Mouse (Mus musculus) intestine, embryonic 14.5 days (tissue): Measurements from ENCODE around the gene Macf1. TPM values are rescaled to one million over a fixed set of nuclear protein-coding genes. Genes with fewer than 3 reads are reported as not detected.

Experiments
- ATAC-seq: fragments of 200-750 bp; cut with Nextera tagmentation; replicated peaks from 2 replicates; pipeline ENCODE4 v1.8.0; 2017; ENCODE audit warnings: low read depth, moderate number of reproducible peaks, moderate TSS enrichment, moderate library complexity; ENCODE audit not compliant: low FRiP score, low TSS enrichment
- DNase-seq: peaks from one replicate; pipeline ENCODE4 v3.0.0-alpha.2; 2018; ENCODE audit warnings: low spot score
- H3K27ac ChIP-seq: fragments of 300-500 bp; sonication (generic); 2 replicates; pipeline ENCODE4 v1.5.1; 2014; ENCODE audit warnings: low read depth, mild to moderate bottlenecking, control low read depth
- H3K27me3 ChIP-seq: fragments of 300-500 bp; sonication (generic); replicated peaks from 2 replicates; pipeline ENCODE4 v1.6.1; 2014; ENCODE audit warnings: low read length, control low read depth; ENCODE audit not compliant: control insufficient read depth, insufficient read depth
- H3K36me3 ChIP-seq: fragments of 300-500 bp; sonication (generic); 2 replicates; pipeline ENCODE4 v1.6.1; 2014; ENCODE audit warnings: low read length, control low read depth; ENCODE audit not compliant: control insufficient read depth, insufficient read depth
- H3K4me1 ChIP-seq: fragments of 300-500 bp; sonication (generic); replicated peaks from 2 replicates; pipeline ENCODE4 v1.6.1; 2014; ENCODE audit warnings: low read length, control low read depth, mixed read lengths; ENCODE audit not compliant: control insufficient read depth, insufficient read depth
- H3K4me2 ChIP-seq: fragments of 300-500 bp; sonication (generic); 2 replicates; pipeline ENCODE4 v1.6.1; 2014; ENCODE audit warnings: low read length
- H3K4me3 ChIP-seq: fragments of 300-500 bp; sonication (generic); 2 replicates; pipeline ENCODE4 v1.5.1; 2014; ENCODE audit warnings: low read depth, low read length, control low read depth, mixed read lengths
- H3K9ac ChIP-seq: fragments of 300-500 bp; sonication (generic); 2 replicates; pipeline ENCODE4 v1.6.1; 2014; ENCODE audit warnings: mild to moderate bottlenecking, low read length
- H3K9me3 ChIP-seq: fragments of 300-500 bp; sonication (generic); 2 replicates; pipeline ENCODE4 v1.6.1; 2016; ENCODE audit warnings: low read length, control low read depth; ENCODE audit not compliant: control insufficient read depth
- WGBS: fragments of 180-500 bp; shearing (Covaris S2); extraction: QIAGEN DNeasy Blood & Tissue Kit; methylation state at CpG from one replicate; pipeline ENCODE4 v1.1.7; 2014; 5-methylcytosine and 5-hydroxymethylcytosine counted together
- polyA plus RNA-seq: library from polyadenylated mRNA; unstranded; fragments of >200 nt; fragmentation: Nextera tagmentation; extraction: Ambion mirVana; gene quantifications from 2 replicates; pipeline ENCODE4 v1.2.1, GENCODE M21; 2014

Gene Macf1
- polyA plus RNA-seq, 1 experiment from 2014 or later = 64.7 TPM

DNA sequence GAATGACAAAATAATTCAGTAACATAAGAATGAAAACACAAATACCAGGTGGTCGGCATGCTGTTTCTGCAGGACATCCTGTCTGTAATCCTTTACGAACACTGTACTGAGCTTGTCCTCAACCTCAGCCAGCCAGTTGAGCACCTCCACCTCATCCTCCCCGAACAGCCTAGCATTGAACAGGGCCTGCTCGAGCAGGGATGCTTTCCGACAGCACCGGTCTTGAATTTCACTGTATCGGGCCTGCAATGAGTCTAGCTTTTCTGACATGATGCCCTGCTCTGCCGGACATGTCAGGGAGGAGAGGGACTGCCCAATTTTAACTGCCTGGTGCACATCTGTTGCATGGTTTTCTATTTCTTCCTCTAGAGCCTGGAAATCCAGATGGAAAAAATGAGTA, 287.1 kb downstream of the Macf1 start:
- Histone ChIP-seq H3K4me1 (no peaks in the 10 kb centered on the region), H3K4me2 (no peak overlapping the region), H3K9ac (no peak overlapping the region), H3K27ac (no peak overlapping the region), H3K36me3 (peaks cover 96% of the 10 kb centered on the region), H3K27me3 (no peaks in the 10 kb centered on the region), H3K4me3 (no peak overlapping the region), H3K9me3 (no peaks in the 10 kb centered on the region)
- no peak for ATAC-seq
- 93% methylated on average over 8 of the region's 8 CpGs for WGBS
- DNase-seq = peak; percentile 4

DNA sequence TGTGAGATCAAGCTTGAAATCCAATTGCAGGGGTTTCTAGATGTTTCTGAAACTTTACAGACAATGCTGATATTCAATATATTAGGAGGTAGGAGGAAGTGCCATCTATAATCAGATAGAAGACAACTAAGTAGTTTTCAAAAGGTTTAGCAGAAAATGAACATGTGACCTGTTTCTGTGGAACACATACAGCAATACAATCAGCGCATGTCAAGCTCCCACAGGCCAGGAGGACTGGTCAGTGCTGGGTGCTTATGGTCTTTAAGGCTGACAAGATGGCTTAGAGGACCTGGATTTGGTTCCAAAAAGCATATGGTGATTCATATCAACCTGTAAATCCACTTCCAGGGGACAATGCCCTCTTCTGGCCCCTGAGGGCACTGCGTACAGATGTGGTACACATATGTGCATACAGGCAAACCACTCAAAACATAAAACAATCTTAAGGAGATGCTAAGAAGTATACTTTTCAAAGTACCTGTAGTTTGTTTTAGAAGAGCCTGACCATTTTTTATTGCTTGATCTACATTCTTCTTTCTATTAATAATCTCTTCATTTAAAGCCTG, 288.6 kb downstream of the Macf1 start:
- Histone ChIP-seq H3K36me3 (peaks cover 98% of the 10 kb centered on the region), H3K4me3 (no peak overlapping the region), H3K4me2 (no peak overlapping the region), H3K4me1 (no peaks in the 10 kb centered on the region), H3K27me3 (no peaks in the 10 kb centered on the region), H3K9ac (no peak overlapping the region), H3K9me3 (no peaks in the 10 kb centered on the region), H3K27ac (no peak overlapping the region)
- ATAC-seq (no peak), DNase-seq (peak; percentile 49)
- 97% methylated on average over 2 of the region's 2 CpGs for WGBS

DNA sequence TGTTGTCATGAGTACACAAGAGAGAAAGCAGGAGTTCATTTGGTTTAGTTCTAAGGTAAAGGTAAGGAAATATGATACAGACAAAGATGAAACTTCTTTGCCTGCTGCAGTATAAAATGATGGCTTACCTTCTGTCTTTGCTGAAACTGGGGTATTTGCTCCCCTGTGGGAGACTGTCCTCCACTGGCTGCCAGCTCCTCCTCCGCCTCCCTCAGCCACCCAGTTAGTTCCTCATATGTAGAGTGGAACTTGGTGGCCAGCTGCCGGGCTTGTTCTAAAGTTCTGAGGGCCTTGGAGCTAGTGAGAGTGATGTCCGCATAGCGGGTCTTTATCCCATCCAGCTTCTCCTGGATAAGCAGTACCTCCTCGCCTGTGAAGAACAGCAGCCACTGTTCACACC, 289.3 kb downstream of the Macf1 start:
- 91% methylated on average over 5 of the region's 5 CpGs for WGBS
- H3K36me3 ChIP-seq = peaks cover 99% of the 10 kb centered on the region
- no peak overlapping the region for H3K27ac ChIP-seq
- no peak overlapping the region for H3K4me2 ChIP-seq
- H3K9ac ChIP-seq = no peak overlapping the region
- H3K4me3 ChIP-seq = no peak overlapping the region
- no peak for ATAC-seq
- peak; percentile 20 for DNase-seq
- H3K4me1 ChIP-seq = no peaks in the 10 kb centered on the region
- no peaks in the 10 kb centered on the region for H3K27me3 ChIP-seq
- H3K9me3 ChIP-seq = no peaks in the 10 kb centered on the region

DNA sequence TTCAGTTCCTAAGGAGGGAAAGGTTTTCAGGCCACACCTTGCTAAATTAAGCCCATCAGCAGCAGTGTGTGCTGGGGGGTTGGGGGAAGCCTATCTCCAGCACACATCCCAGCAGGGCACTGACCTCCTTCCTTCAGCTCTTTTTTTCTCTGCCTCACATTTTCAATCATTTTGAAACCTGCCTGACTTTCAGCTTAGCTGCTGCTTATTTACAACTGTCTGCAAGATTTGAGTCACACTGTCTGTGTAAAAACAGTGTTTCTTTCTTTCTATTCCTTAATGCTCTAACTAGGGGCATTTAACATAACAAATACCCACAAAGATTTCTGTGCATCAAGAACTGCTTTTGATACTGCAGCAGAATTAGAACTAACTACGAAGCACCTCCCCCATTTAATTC, 289.9 kb downstream of the Macf1 start:
- peaks cover 100% of the 10 kb centered on the region for H3K36me3 ChIP-seq

DNA sequence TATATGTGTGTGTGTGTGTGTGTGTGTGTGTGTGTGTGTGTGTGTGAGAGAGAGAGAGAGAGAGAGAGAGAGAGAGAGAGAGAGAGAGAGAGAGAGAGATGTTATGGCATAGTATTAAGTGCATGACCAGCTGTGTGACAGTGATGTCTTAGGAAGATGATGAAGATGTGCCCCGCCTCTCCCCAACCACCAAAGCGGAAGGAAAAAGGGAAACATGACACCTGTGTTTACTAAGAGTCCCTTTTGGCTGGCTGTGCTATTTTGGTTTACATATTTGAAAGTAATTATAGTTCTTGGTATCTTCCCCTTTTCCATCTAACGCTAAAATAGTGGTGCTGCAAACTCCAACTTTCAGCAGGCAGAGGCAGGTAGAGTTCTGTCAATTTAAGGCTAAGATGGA, 291.2 kb downstream of the Macf1 start:
- WGBS = 80% methylated on average over 3 of the region's 3 CpGs
- H3K27me3 ChIP-seq = no peaks in the 10 kb centered on the region
- H3K4me3 ChIP-seq = no peak overlapping the region
- H3K4me1 ChIP-seq = no peaks in the 10 kb centered on the region
- H3K36me3 ChIP-seq = peaks cover 100% of the 10 kb centered on the region
- DNase-seq = peak; percentile 42
- no peak overlapping the region for H3K9ac ChIP-seq
- no peak overlapping the region for H3K27ac ChIP-seq
- no peak overlapping the region for H3K4me2 ChIP-seq
- H3K9me3 ChIP-seq = no peaks in the 10 kb centered on the region
- no peak for ATAC-seq

More for the DNA sequence above, 289.9 kb downstream of the Macf1 start:
- no peaks in the 10 kb centered on the region for H3K4me1 ChIP-seq
- no peak overlapping the region for H3K4me3 ChIP-seq
- H3K9ac ChIP-seq = no peak overlapping the region
- no peak overlapping the region for H3K4me2 ChIP-seq
- no peaks in the 10 kb centered on the region for H3K27me3 ChIP-seq
- H3K9me3 ChIP-seq = no peaks in the 10 kb centered on the region
- ATAC-seq (no peak), DNase-seq (no peak)
- H3K27ac ChIP-seq = no peak overlapping the region
- WGBS = 92% methylated on average over 1 of the region's 1 CpGs

DNA sequence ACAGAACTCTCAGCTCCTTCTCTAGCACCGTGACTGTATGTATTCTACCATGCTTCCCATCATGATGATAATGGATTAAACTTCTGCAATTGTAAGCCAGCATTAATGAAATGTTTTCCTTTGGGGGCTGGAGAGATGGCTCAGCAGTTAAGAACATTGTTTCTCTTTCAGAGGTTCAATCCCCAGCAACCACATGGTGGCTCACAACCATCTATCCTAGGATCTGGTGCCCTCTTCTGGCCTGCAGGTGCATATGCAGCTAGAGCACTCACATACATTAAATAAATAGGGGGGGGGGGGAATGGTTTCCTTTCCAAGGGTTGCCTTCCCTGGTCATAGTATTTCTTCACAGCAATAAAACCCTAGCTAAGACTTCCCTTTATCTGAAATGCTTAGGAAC, 292.0 kb downstream of the Macf1 start:
- Histone ChIP-seq H3K4me3 (no peak overlapping the region), H3K4me2 (no peak overlapping the region), H3K9me3 (no peaks in the 10 kb centered on the region), H3K27me3 (no peaks in the 10 kb centered on the region), H3K9ac (no peak overlapping the region), H3K4me1 (no peaks in the 10 kb centered on the region), H3K27ac (no peak overlapping the region), H3K36me3 (peaks cover 100% of the 10 kb centered on the region)
- WGBS = 95% methylated on average over 1 of the region's 1 CpGs
- ATAC-seq = no peak
- DNase-seq = no peak

DNA sequence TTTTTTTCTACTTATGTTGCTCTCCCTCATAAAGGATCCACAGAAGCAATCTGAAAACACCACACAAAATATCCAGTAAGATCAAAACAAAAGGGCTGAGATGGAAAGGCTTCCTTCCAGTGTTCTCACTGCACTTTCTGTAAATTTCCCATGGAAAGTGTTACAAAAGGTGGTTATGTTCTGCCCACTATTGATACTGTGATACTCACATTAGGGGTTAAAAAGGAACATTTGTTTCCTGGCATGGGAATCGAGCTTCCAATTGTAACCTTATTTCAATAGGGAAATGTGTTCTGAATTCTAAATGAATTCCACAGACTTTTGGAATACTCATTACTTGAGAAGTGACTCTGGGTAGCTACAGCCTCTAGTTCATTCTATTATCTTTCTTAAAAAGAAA, 299.1 kb downstream of the Macf1 start:
- Histone ChIP-seq H3K9me3 (no peaks in the 10 kb centered on the region), H3K27ac (no peak overlapping the region), H3K4me1 (no peaks in the 10 kb centered on the region), H3K4me3 (no peak overlapping the region), H3K27me3 (no peaks in the 10 kb centered on the region), H3K36me3 (peaks cover 99% of the 10 kb centered on the region), H3K9ac (no peak overlapping the region), H3K4me2 (no peak overlapping the region)
- 80% methylated on average over 1 of the region's 1 CpGs for WGBS
- ATAC-seq (no peak), DNase-seq (no peak)

DNA sequence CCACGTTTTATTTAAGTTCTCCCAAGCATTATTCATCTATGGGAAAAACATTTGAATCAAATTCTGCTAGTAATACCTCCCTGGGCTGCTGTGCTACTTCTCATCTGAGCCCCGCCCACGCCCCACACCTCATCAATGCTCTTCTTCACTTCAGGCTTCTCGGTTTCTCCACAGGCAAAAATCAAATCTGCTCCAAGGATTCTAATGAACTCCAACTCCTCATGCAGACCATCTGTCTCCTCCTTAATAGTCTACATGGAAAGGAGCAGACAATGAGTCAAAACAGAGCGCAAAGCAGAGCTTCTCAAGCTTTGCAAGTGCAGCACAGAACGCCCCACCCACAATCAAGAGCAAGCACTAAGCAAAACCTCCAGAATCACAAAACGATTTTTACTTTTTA, 301.0 kb downstream of the Macf1 start:
- WGBS = 89% methylated on average over 7 of the region's 7 CpGs
- Histone ChIP-seq H3K36me3 (peaks cover 96% of the 10 kb centered on the region), H3K27me3 (no peaks in the 10 kb centered on the region), H3K4me3 (no peak overlapping the region), H3K4me2 (no peak overlapping the region), H3K9ac (no peak overlapping the region), H3K9me3 (no peaks in the 10 kb centered on the region), H3K4me1 (no peaks in the 10 kb centered on the region), H3K27ac (no peak overlapping the region)
- DNase-seq = peak; percentile 24
- ATAC-seq = no peak

DNA sequence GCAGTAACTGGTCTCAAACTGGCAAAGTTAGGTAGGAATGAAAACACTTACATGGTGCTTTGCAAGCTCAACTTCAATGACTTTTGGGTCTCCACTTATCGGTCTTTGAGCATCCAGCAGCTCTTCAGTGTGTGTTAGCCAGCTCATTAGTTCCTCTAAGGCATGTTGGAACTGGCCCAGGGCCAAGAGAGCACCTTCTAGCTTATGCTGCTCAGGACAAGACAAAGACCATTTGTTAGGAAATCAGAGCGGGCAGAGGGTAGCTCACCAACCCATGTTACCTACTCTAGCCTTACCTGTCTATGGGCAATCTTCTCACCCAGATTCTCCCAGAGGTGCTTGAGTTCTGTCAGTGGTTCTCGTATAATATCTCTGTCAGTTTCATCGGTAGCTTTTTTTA, 302.1 kb downstream of the Macf1 start:
- Histone ChIP-seq H3K36me3 (peaks cover 95% of the 10 kb centered on the region), H3K9me3 (no peaks in the 10 kb centered on the region), H3K4me3 (no peak overlapping the region), H3K27ac (no peak overlapping the region), H3K4me1 (no peaks in the 10 kb centered on the region), H3K9ac (no peak overlapping the region), H3K27me3 (no peaks in the 10 kb centered on the region), H3K4me2 (no peak overlapping the region)
- ATAC-seq (no peak), DNase-seq (no peak)
- 90% methylated on average over 4 of the region's 4 CpGs for WGBS
